In the genomic region with DNA sequence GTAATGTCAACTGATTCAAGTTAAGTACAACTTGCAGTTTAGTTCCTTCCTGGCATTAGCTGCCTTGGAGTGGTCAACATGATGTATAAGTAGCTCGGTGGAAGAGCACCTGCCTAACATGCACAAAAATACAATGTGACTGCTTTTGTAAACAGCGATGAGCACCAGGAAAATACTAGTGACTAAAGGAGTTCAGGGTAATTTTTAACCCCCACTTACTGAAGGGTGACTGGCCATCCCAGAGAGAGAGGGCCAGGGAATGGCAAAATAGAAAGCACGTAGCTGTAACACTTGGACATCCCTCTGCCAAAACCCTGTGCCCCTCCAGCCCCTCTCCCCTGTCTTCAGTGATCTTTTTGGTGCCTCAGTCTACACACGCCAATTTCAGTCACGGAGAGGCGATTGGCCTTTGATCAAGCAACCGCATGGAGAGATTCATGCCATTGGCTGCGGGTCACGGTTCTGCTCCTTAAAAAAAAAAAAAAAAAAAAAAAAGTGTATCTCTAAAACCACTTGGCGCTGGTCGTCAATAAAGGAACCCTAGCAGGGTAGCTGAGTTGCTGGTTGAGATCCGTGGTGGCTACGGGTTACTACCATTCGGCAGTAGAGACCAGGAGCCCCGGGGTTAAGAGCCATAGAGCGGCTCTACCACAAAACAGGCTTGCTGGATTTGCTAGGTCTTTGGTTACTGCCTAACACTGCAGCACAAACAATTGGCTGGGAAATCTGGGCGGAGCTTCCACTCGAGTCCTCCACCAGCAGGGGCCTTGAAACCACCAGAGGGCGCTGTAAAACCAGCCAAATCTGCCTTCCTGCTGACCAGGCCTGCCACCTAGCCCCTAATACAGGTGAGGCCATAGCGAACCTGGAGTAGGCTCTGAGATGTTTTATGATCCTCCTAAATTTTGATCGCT, we compare ENCODE assay signal across 8 mouse cellular contexts. TPM values are rescaled to one million over a fixed set of nuclear protein-coding genes. Genes with fewer than 3 reads are reported as not detected.
DNase-seq lines count a peak whose midpoint lies in the region; ATAC-seq and TF ChIP-seq lines count a peak whose summit lies in the region.

No protein-coding gene starts in this region.

- TF ChIP-seq CTCF in gastrocnemius, adult 2 months (IDR thresholded peaks at IDR 0.05): peak; percentile 97
- peak; percentile 96 for TF ChIP-seq CTCF in hindbrain, postnatal 0 days (IDR thresholded peaks at IDR 0.05; ENCODE audit: low read depth)
- peak; percentile 96 for TF ChIP-seq CTCF in left cerebral cortex, adult 2 months (IDR thresholded peaks at IDR 0.05)

- WGBS in hindbrain, postnatal 0 days: 8% methylated on average over 21 of the region's 21 CpGs

- peak overlapping the region; percentile 69 for H3K4me3 ChIP-seq in gastrocnemius, adult 2 months
- H3K4me3 ChIP-seq in hindbrain, postnatal 0 days (ENCODE audit: low read length): peak overlapping the region; percentile 30
- peak overlapping the region; percentile 45 for H3K4me3 ChIP-seq in left cerebral cortex, adult 2 months

- H3K9me3 ChIP-seq in hindbrain, postnatal 0 days (ENCODE audit: low read length): no peaks in the 10 kb centered on the region

- H3K36me3 ChIP-seq in hindbrain, postnatal 0 days (ENCODE audit: insufficient read depth, low read length): no peaks in the 10 kb centered on the region

- H3K27ac ChIP-seq in gastrocnemius, adult 2 months: peak overlapping the region; percentile 82
- peak overlapping the region; percentile 59; the same call in 1 of the 2 replicates for H3K27ac ChIP-seq in hindbrain, postnatal 0 days
- peak overlapping the region; percentile 78 for H3K27ac ChIP-seq in left cerebral cortex, adult 2 months

- intact Hi-C loops in gastrocnemius, adult 2 months (cut with DNase I): no loop called here
- intact Hi-C loops in left cerebral cortex, adult 2 months (cut with DNase I): loop anchor here (5.0 kb wide), 2 partner anchors 122 to 207 kb away; no protein-coding TSS in a partner anchor

- 0 out of 2 replicates have a peak overlapping the region, but pooled peaks have one; percentile 31 for H3K9ac ChIP-seq in hindbrain, postnatal 0 days (replicated peaks; ENCODE audit: low read length)

- peak; percentile 88 for ATAC-seq in common myeloid progenitor, adult 5-6 weeks (replicated peaks; ENCODE audit: low read depth, poor library complexity, severe bottlenecking)
- ATAC-seq in hindbrain, postnatal 0 days: peak; percentile 87
- peak; percentile 84 for ATAC-seq in megakaryocyte, adult 5-6 weeks (ENCODE audit: poor library complexity, severe bottlenecking)

- H3K4me1 ChIP-seq in hindbrain, postnatal 0 days (ENCODE audit: insufficient read depth, low read length): no peaks in the 10 kb centered on the region

- no peaks in the 10 kb centered on the region for H3K27me3 ChIP-seq in hindbrain, postnatal 0 days (ENCODE audit: insufficient read depth, low read length)

- H3K4me2 ChIP-seq in hindbrain, postnatal 0 days (ENCODE audit: low read depth, low read length): peak overlapping the region; percentile 55

- DNase-seq in ZHBTc4 (ENCODE audit: low read depth, low spot score): peak; percentile 97
- peak; percentile 95 for DNase-seq in gastrocnemius, adult 2 months
- DNase-seq in hindbrain, postnatal 0 days (ENCODE audit: low spot score): peak; percentile 98
- DNase-seq in left cerebral cortex, adult 2 months (ENCODE audit: extremely low spot score in 1 of 2, low spot score in 2 of 2): peak; percentile 91 to 95
- peak; percentile 95 to 97 for DNase-seq in right cerebral cortex, adult 2 months (ENCODE audit: low spot score in 2 of 2)
- DNase-seq in urinary bladder, postnatal 14 days (ENCODE audit: low spot score): peak; percentile 97

RNA-seq across cellular contexts. Expression of gene Psmd1, which starts 5.1 kb away (rescaled TPM):
- total RNA-seq in common myeloid progenitor, adult 5-6 weeks (2017): 157 and 173 TPM in 2 replicates
- total RNA-seq in gastrocnemius, adult 2 months (2021): 100 to 1,000 TPM; 111 to 140 TPM
- total RNA-seq in hindbrain, postnatal 0 days (2014; rRNA removed): 74.0 and 127 TPM in 2 replicates
- polyA plus RNA-seq in hindbrain, postnatal 0 days (2015; fragmentation: Nextera tagmentation; extraction: Ambion mirVana): 183 TPM in 2 replicates
- total RNA-seq in left cerebral cortex, adult 2 months (2021): 100 to 1,000 TPM; 107 to 115 TPM
- 58.4 and 59.6 TPM in 2 replicates for total RNA-seq in megakaryocyte, adult 5-6 weeks (2015)
- 89.5 and 91.9 TPM in 2 replicates for total RNA-seq in megakaryocyte, adult 5-6 weeks (2017)

RNA-seq across cellular contexts. Expression of gene 2810459M11Rik, which starts 13.4 kb away (rescaled TPM):
- total RNA-seq in common myeloid progenitor, adult 5-6 weeks (2017): 0.23 TPM in 1 of 2 replicates, not detected in the other
- under 1 TPM in 1 of 2 experiments, not detected in 1; 0.10 TPM for total RNA-seq in gastrocnemius, adult 2 months (2021)
- total RNA-seq in hindbrain, postnatal 0 days (2014; rRNA removed): 46.4 and 63.9 TPM in 2 replicates
- 12.9 and 16.1 TPM in 2 replicates for polyA plus RNA-seq in hindbrain, postnatal 0 days (2015; fragmentation: Nextera tagmentation; extraction: Ambion mirVana)
- total RNA-seq in left cerebral cortex, adult 2 months (2021): 1 to 10 TPM; 7.1 to 7.6 TPM
- not detected in 2 replicates for total RNA-seq in megakaryocyte, adult 5-6 weeks (2015)
- not detected in 2 replicates for total RNA-seq in megakaryocyte, adult 5-6 weeks (2017)

RNA-seq across cellular contexts. Expression of gene Spata3, which starts 42.5 kb away (rescaled TPM):
- total RNA-seq in common myeloid progenitor, adult 5-6 weeks (2017): not detected in 2 replicates
- total RNA-seq in gastrocnemius, adult 2 months (2021): not detected
- total RNA-seq in hindbrain, postnatal 0 days (2014; rRNA removed): 1.2 TPM in 1 of 2 replicates, not detected in the other
- 1.3 and 1.4 TPM in 2 replicates for polyA plus RNA-seq in hindbrain, postnatal 0 days (2015; fragmentation: Nextera tagmentation; extraction: Ambion mirVana)
- under 1 TPM; 0.61 to 0.75 TPM for total RNA-seq in left cerebral cortex, adult 2 months (2021)
- total RNA-seq in megakaryocyte, adult 5-6 weeks (2015): not detected in 2 replicates
- not detected in 2 replicates for total RNA-seq in megakaryocyte, adult 5-6 weeks (2017)

RNA-seq across cellular contexts. Expression of gene Htr2b, which starts 52.7 kb away (rescaled TPM):
- 0.09 TPM in 1 of 2 replicates, not detected in the other for total RNA-seq in common myeloid progenitor, adult 5-6 weeks (2017)
- total RNA-seq in gastrocnemius, adult 2 months (2021): not detected
- total RNA-seq in hindbrain, postnatal 0 days (2014; rRNA removed): not detected in 2 replicates
- polyA plus RNA-seq in hindbrain, postnatal 0 days (2015; fragmentation: Nextera tagmentation; extraction: Ambion mirVana): 0.24 and 0.44 TPM in 2 replicates
- total RNA-seq in left cerebral cortex, adult 2 months (2021): under 1 TPM in 1 of 2 experiments, not detected in 1; 0.36 TPM
- not detected in 2 replicates for total RNA-seq in megakaryocyte, adult 5-6 weeks (2015)
- not detected in 2 replicates for total RNA-seq in megakaryocyte, adult 5-6 weeks (2017)

Comparison
In these comparisons a context has a peak if more than half of its experiments do, and no peak if none do; other contexts are left out.
1. Peak in every context shown above with its lines: DNase-seq, ATAC-seq, H3K4me3 ChIP-seq and H3K27ac ChIP-seq.